Mouse (Mus musculus) Muller cell, postnatal 12 days (primary cell): Measurements from ENCODE around the gene Xrra1.
"Not testable (repeated sequence)": the region's sequence is repeated elsewhere in the genome, so short reads cannot be mapped to it uniquely, and the experiment has no call there.

ENCODE experiments used
- DNase-seq: peaks from one replicate; pipeline ENCODE4 v3.0.0-alpha.2; 2015; ENCODE audit errors: inconsistent ontology term

Gene Xrra1

GRCm38 (mm10) chr7:99858813-99859585 is at the start of gene Xrra1:
TSS of gene Xrra1 (plus strand) at chr7:99859116.
- peak; percentile 98 for DNase-seq

DNA sequence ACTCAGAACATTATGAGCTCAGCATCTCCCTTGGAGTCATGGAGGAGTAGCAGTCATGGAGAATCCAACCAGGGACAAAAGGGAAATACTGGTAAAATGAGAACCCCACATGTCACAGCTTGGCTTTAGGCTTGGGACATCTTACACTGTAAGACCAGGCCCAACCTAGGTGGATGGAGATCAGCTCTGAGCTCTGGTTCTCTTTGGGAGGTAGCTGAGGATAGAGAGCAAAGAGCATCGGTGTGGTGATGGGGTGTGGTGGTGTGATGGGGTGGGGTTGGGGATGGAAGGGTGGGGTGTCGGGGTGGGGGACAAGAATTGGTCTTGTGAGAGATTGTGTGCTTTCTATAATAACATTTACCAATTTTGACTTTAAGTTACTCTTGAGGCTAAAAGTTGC is 48.1 kb upstream of the Xrra1 start:
- no peak for DNase-seq

DNA sequence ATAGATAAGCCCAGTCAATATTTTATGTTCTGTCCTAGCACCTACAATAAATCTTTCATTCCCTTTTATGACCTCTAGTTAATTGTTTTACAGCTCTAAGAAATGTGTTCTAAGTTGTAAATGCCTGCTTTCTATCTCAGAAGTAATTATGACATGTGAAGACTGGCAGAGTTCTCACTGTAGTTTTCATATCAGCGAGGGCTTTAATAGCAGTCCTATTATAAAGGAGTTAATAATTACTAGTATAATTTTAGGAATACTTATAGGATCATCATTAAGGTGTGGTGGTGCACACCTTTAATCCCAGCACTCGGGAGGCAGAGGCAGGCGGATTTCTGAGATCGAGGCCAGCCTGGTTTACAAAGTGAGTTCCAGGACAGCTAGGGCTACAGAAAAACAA is 47.3 kb upstream of the Xrra1 start:
- no peak for DNase-seq

DNA sequence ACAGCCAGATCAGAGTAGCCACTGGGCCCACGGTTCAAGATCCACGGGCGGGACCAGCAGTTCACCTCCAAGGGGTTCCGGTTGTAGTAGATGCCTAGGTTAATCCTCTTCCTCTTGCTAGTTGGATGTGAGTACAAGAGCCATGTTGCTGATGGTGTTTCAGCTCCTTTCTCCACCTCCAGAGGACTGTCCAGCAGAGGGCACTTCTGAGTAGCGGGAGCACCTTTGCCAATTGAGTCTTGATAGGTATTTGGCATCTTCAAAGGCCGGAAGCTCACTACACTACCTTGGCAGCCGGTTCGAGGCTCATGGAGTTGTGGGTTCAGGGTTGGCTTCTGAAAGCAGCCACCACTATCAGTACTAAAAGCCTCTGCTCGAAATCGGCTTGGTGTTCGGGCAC is 45.5 kb upstream of the Xrra1 start:
- no peak for DNase-seq

GRCm38 (mm10) chr7:99818181-99818725 is 40.7 kb upstream of the Xrra1 start:
- DNase-seq, result not testable (repeated sequence)

DNA sequence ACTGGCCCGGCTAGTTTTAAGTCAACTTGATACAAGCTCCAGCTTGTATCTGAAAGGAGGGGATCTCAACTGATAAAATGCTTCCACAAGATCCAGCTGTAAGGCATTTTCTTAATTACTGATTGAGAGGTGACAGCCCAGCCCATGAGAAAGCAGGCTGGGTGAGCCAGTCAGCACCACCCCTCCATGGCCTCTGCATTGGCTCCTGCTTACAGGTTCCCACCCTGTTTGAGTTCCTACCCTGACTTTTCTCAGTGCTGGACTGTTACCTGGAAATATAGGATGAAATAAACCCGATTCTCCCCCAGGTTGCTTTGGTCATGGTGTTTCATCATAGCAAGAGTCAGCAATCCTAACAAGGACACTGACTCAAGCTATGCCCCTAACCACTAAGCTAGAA is 37.0 kb upstream of the Xrra1 start:
- no peak for DNase-seq

DNA sequence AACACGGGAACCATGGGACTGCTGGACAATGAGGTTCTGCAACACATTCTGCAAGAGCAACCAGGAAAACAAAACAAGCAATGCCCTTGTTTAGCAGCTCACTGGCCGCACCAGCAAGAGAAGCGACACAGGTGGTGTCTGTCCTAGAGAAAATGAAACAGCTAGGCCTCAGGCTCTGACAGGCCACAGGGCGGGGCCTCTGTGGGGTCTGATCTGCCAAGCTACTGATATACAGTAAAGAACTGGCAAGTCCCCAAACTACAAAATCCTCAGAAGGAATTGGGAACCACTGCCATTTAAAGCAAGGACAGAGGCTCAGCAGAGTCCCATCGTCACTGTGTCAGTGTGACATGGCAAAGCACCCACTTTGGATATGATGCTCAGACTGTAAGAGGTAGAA is 36.5 kb upstream of the Xrra1 start:
- DNase-seq, result no peak

- DNase-seq, result no peak
Measured at GRCm38 (mm10) chr7:99823045-99823663, 35.8 kb upstream of the Xrra1 start.

DNA sequence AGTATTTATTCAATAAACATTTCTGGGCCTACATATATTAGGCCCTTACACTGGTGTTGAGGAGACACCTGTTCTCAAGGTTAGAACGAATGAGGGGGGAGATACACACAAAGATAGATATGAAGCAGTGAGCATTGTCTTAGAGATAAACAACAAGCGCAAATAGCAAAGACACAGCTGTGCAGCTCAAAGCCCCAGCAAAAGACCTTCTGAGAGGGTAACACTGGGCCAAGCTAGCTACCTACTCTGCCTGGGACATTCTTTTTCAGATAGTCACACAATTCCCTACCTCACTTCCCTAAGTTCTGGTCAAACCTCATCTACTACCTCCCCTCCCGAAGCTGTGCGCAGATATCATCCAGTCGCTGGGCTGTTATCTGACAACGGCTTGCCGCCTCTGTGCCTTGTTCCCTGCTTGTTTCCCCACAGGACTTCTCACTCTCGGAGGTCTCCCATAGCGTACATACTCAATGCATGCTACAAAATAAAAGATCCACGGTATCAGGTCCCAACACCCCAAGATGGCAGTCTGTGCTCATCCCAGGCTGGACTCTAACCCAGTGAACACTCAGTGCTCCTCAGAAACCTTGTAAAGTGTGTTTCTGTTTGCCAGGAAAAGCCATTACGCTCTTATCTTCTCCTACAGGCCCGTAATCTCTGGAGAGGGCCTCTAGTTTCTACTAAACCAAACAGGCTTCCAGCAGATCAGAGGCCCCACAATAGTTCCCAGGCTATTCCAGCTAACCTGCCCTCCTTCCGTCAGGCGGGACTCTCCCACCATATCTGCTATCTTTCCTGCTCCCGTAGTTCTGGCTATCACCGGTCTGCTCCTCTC is 34.0 kb upstream of the Xrra1 start:
- no peak for DNase-seq

DNA sequence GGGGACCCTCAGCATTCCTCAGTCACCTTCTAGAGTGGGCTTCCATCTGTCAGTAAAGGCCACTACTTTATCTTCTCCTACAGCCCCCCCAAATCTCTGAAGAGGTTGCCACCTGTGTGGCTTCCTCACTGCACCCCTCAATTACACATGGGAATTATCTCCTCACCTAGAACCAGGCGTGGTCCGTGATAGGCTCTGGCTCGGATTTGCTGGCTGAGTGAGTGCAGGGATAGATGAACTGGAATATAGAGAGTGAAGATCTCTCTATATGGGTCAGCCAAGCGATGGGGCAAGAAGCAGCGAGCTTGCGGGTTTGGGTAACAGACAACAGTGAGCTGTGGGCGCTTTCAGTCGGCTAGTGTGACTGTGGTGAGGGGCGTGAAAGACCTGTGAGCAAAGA is 33.4 kb upstream of the Xrra1 start:
- DNase-seq, result no peak

DNA sequence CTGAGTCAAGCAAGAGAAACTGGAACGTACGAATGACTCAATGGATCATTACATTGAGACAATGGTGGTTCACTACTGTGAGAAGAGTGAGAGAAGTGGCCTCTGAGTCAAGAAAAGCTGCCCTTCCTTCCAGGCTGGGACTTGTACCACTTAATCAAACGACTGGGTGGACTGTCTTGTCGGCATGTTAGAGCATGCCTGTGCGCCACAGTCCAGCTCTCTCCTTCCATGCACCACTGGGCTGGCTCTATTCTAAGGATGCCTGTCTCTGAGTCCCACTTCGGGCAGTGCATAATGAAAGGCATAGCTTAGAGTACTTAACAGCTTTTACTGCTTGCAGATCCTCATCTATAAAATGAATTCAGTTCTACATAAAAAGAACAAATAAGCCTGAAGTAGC is 32.8 kb upstream of the Xrra1 start:
- peak; percentile 10 for DNase-seq

GRCm38 (mm10) chr7:99828083-99828570 is 30.8 kb upstream of the Xrra1 start, which contains the start of gene Neu3:
TSS of gene Neu3 (minus strand) at chr7:99828417.
- DNase-seq, result peak; percentile 97

- DNase-seq, result no peak
Measured at GRCm38 (mm10) chr7:99833115-99833845, 25.6 kb upstream of the Xrra1 start.

DNA sequence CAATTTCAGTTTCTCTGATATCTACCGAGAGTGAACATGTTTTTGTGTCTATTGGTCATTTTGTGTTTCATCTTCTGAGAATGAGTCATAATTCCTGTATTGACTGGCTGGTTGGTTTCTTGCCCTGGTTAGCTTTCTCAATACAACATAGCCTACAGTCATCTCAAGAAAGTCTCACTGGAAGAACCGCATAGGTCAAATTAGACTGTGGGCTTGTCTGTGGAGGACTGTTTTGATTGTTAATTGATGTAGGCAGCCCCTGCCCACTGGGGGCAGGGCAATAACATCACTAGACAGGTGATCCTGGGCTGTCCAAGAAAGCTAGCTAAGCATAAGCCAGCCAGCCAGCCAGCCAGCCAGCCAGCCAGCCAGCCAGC is 25.1 kb upstream of the Xrra1 start:
- DNase-seq, result no peak

DNA sequence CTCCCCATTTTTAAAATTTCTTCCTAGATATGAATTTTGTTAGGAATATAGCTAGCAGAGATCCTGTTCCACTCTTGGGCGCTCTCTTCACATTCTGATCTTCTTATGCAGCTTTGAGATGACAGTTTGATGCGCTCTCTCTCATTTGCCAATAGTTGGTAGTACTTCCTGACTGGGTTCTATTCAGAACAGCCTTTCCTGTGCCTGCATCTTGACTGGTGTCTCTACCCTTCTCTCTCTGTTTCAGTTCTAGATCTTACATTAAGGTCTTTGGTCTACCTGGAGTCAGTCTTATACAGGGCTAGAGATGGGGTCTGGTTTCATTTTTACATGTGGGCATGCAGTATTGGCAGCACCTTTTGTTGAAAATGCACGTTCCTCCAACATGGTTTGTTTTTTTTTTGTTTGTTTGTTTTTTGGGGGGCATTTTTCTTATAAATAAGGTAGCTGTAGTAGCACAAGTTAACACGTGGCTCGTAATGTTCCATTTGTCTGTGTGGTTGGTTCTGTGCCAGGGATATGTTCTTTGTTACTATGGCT is 24.5 kb upstream of the Xrra1 start:
- DNase-seq, result no peak

GRCm38 (mm10) chr7:99836781-99837180 is 22.1 kb upstream of the Xrra1 start:
- DNase-seq, result no peak

DNA sequence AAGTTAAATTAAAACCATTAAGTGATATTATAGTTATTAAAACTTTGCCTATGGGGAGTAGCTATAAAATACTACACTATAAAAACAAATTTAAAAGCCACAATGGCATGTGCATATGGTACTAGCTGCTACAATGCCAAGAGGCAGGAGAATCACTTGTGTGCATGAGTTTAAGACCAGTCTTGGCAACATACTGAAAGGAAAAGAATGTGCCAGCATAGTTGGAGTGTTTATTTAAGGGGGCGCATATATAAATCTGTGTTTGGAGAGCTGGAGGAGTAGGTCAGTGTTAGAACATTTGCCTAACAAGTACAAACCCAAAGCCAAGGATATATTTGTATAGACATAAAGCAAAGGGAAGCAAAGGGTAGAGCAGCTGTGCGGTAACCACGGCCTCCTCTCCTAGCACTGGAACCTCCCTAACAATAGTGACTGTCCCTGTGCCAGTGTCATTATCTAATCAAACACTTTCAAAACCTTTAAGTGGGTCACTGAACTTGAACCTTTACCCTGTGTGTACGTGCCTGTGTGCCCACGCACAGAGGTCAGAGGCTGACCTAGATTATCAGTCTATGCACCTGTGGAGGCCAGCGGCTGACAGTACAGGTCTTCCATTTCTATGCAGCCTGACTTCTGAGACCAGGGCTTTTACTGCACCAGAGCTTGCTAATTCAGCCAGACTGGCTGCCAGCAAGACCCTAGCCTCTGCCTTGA is 21.4 kb upstream of the Xrra1 start:
- no peak for DNase-seq

GRCm38 (mm10) chr7:99838241-99838640 is 20.7 kb upstream of the Xrra1 start:
- DNase-seq, result no peak

- DNase-seq, result no peak
Measured at GRCm38 (mm10) chr7:99845533-99846236, 13.2 kb upstream of the Xrra1 start.

DNA sequence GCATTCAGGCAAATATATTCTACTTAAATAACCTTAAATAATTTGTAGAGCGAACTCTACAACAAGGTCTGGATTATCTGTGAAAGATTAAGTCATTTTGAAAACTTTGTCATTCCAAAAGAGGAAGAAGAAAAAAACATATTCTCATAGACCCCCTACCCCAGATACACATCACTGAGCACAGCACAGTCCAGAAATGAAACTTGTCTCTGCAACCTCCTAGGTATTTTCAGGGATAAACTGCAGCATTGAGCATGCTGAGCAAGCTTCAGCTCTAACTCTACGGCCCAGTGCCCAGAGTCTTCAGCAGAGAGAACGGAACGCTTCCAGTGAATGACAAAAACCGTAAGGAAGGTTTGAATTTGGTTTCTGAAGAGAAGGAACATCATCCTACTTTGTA is 8.4 kb upstream of the Xrra1 start:
- DNase-seq, result no peak
